Mouse (Mus musculus) left cerebral cortex, postnatal 10 days (tissue): ENCODE results near the gene Kcnq1. TPM values are rescaled to one million over a fixed set of nuclear protein-coding genes. Genes with fewer than 3 reads are reported as not detected.

Source experiments
- DNase-seq, 2 experiments: peaks; one replicate each; pipeline ENCODE4 v3.0.0; 2021 to 2022; ENCODE audit warnings: low spot score in 2 of 2, mixed read lengths in 1 of 2; ENCODE audit errors: extremely low spot score in 1 of 2
- intact Hi-C: fragments of 180-260 bp; cut with DNase I; formaldehyde crosslinking; loops from one replicate; pipeline ENCODE4 v1.15.1; 2025
- total RNA-seq, 2 experiments: library from RNA; stranded (reverse); gene quantifications; 2 replicates each; pipeline ENCODE4 v1.2.3; 2021

The Kcnq1 gene
- total RNA-seq, 2 experiments from 2014 or later = 1.4 to 2.1 TPM

DNA sequence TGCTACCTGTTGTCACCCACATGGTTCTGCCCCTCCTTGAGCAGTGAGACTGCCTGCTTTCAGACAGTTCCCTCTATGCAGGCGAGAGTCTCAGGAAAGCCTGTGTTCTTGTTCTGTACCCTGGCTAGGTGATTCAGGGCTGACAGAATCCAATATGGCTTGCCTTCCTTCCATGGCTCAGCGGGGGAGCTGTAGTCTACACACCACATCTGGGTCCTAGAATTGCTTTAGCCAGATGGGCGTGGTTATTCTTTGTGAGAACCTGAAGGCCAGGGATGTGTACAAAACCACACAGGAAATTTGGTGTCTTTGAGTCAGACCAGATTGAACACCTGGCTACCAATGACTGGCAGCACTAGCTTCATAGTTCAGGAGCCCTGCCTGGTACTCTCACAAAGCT lies 13.7 kb downstream of the Kcnq1 start:
- no peak for DNase-seq
- intact Hi-C loops = no loop called here

GRCm38 (mm10) chr7:143122191-143122590 lies 16.0 kb downstream of the Kcnq1 start:
- DNase-seq = no peak
- intact Hi-C loops = no loop called here

GRCm38 (mm10) chr7:143123876-143124669 lies 17.9 kb downstream of the Kcnq1 start:
- intact Hi-C loops = no loop called here
- DNase-seq = peak in 1 of 2 experiments; percentile 60

GRCm38 (mm10) chr7:143124902-143125301 lies 18.7 kb downstream of the Kcnq1 start:
- DNase-seq = no peak
- intact Hi-C loops = no loop called here

DNA sequence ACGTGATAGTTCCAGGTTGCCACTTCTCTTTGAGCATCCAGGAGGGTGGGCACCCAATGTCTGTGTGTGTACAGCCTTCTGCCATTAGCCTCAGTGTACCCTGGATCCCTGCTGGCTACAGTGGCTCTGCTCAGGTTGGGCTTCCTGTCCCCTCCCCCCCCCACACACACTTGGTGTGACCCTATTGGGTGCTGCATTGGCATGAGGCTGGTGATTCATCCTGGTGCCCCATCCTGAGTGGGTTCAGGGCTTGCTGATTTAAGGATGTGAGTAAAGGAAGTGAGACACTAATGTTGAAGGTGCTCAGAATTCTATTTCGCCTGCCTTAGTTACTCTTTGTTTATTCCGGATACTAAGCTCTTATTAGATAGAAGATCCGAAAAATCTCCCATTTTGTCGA lies 26.7 kb downstream of the Kcnq1 start:
- no peak for DNase-seq
- intact Hi-C loops = no loop called here

DNA sequence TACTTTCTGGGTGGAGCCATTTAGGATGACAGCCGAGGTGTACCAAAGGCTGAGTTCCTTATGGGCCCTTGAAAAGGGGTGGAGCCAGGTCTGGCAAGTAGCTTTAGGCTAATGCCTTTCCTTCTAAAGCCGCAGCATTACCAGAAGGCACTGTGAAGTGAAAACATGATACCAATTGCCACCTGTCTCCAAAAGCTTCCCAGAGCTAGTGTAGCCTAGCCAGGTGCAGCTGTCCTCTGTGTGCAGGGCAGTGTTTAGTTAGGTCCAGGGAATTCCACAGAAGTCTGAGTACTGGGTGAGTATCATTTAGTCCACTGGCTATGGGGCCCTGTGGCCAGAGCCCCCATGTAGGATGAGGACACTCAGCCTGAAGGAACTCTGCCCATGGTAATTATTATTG lies 30.0 kb downstream of the Kcnq1 start:
- no peak for DNase-seq
- intact Hi-C loops = loop anchor here (5.0 kb wide), 1 partner anchor 244 kb away; no protein-coding TSS in a partner anchor

DNA sequence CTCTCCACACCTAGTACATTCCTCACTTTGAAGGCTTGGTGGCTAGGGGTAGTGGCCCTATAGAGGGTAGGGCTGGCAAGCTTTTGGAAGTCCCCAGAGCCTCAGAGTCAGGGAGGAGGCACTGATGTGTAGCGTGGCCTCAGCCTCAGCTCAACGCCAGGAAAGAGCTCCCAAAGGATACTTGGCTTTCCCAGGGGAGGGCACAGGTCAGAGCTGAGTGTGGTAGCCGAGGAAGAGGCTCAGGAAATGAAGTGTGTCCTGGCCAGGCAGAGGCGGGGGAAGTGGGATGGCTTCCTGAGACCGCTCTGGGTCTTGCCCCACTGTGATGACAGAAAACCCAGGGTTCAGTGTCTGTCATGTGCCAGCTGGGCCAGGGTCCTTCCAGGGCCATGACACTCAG lies 30.4 kb downstream of the Kcnq1 start:
- intact Hi-C loops = loop anchor here (5.0 kb wide), 1 partner anchor 244 kb away; no protein-coding TSS in a partner anchor

DNA sequence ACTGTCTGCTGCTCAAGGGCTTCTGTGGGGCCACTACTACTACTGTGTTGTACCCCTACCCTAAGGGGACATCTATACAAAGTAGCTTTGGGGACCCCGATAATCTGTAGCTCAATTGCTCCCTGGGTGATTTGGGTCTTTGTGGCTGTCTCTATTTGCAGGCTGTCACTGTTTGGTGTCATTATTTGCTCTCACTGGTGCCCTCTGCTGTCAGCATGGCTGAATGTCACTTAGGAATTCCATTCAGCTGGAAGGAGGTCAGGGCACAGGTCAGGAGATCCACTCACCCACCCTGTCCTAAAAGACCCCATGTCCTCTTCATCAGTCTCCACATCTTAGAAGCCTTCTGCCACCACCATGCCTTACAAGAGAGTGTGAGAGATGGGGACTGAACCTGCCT lies 32.6 kb downstream of the Kcnq1 start:
- intact Hi-C loops = loop anchor here (5.0 kb wide), 1 partner anchor 246 kb away; no protein-coding TSS in a partner anchor

More for the DNA sequence above, 30.4 kb downstream of the Kcnq1 start:
- peak in 1 of 2 experiments; percentile 47 for DNase-seq

DNA sequence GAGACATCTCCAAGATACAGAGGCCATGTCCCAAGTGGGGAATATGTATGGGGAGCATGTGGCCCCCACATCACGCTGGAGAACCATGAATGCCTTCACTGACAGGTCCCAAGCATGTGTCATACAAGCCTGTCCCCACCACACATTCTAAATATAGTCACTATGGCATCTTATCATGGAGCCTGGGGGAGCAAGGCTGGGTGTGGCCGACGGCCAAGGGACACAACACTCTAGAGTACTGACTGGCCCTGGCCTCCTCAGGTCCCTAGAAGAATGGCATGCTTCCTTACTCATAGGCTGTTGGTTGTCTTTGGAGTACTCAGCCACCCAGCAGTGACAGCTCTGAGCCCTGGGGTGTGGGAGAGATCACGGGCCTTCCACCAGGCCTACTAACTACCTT lies 33.8 kb downstream of the Kcnq1 start:
- DNase-seq = no peak
- intact Hi-C loops = loop anchor here (5.0 kb wide), 1 partner anchor 248 kb away; no protein-coding TSS in a partner anchor

More for the DNA sequence above, 32.6 kb downstream of the Kcnq1 start:
- DNase-seq = peak in 1 of 2 experiments; percentile 54

- intact Hi-C loops = no loop called here
- no peak for DNase-seq
These were observed 36.5 kb downstream of the Kcnq1 start for GRCm38 (mm10) chr7:143142680-143143079.

GRCm38 (mm10) chr7:143147015-143147414 lies 40.9 kb downstream of the Kcnq1 start:
- intact Hi-C loops = no loop called here
- no peak for DNase-seq

GRCm38 (mm10) chr7:143151171-143151570 lies 45.0 kb downstream of the Kcnq1 start:
- DNase-seq = no peak
- intact Hi-C loops = loop anchor here (5.0 to 10.0 kb wide), 2 partner anchors 254 to 614 kb away; partner anchors contain the start of gene Mrgprg

DNA sequence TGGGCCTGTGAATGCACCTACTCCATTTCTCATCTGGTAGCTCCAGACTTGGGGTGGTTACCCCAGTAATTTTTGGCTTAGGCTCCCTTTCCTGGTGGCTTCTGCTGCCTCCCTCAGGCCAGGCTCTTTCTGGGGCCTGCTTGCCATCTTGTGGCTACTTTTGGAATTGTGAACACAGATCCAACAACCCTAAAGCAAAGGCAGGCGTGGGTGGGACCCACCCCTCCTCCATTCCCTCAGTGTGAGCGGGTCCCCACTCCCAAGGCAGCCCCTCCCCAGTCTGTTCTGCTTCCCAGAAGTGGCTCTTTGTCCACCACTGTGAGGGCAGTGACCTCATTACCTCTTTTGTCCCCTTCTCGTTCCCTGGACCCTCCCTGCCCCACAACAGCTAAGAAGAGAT lies 46.2 kb downstream of the Kcnq1 start:
- peak; percentile 3 to 45 for DNase-seq
- intact Hi-C loops = loop anchor here (5.0 to 10.0 kb wide), 2 partner anchors 255 to 612 kb away; partner anchors contain the start of gene Mrgprg

DNA sequence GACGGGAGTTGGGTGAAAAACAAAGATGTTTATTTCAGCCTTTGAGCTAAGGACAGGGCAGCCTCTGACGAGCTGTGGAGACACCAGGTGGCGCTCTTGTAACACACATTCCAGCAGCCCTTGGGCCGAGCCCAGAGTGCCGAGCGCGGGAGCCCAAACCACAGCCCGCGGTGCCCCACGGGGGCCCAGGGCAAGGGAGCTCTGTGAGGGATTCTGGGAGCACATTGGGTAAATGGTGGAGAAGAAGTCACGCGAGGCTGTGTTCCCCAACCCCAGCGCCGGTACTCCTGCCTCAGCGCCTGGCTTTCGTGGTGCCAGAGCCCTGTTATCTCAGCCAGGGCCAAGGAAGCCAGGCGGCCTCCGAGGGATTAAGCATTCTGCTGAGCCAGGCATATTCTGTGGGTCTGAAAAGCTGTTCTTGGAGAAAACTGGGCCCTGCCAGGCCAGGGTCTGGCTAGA lies 47.8 kb downstream of the Kcnq1 start:
- peak; percentile 74 to 89 for DNase-seq
- intact Hi-C loops = loop anchor here (1.0 to 10.0 kb wide), 3 partner anchors 257 to 611 kb away; partner anchors contain the start of gene Mrgprg

- peak in 1 of 2 experiments; percentile 53 for DNase-seq
- intact Hi-C loops = loop anchor here (1.0 to 10.0 kb wide), 3 partner anchors 257 to 610 kb away; partner anchors contain the start of gene Mrgprg
These were observed 48.3 kb downstream of the Kcnq1 start for GRCm38 (mm10) chr7:143154458-143154871.

DNA sequence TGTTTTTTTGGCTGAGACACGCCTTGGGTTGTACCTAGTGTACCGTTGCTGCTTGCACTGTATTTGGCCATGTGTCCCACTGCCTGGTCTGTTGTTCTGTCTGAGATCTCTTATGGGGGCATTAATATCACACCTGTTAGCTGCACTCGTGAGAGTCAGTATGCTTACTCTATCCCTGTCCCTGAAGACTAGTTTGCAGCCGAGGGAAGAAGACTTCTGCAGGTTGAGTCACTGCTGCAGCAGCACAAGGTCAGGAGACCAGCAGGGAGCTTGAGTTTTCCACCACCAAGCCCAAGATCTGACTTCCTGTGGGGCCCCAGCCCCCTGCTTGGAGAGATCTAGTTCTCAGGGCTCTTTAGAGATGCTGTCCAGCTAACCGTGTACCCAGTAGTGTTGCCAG lies 49.1 kb downstream of the Kcnq1 start:
- no peak for DNase-seq
- intact Hi-C loops = loop anchor here (10.0 kb wide), 1 partner anchor 610 kb away; the partner anchor contains the start of gene Mrgprg

GRCm38 (mm10) chr7:143158690-143159425 lies 52.7 kb downstream of the Kcnq1 start:
- intact Hi-C loops = loop anchor here (10.0 kb wide), 1 partner anchor 606 kb away; the partner anchor contains the start of gene Mrgprg
- no peak for DNase-seq

DNA sequence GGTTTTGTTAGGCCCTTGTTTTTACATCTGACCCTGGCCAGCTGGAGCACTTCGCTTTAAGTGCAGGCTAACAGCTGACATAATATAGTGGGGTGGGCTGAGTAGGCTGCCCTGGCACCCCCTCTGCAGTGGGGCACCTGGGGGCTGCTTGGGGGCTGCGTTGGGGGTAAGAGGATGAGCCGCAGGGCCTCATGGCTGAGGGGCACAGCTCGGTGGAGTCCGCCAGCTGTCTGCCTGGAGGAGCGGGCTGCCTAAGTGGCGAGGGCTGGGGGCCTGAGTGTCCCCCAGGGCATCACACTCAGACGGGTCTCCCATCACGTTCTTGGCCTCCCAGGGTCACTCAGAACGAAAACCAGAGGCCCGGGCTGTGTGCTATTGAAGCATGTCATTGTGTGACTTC lies 53.3 kb downstream of the Kcnq1 start:
- intact Hi-C loops = loop anchor here (10.0 kb wide), 1 partner anchor 605 kb away; the partner anchor contains the start of gene Mrgprg
- DNase-seq = no peak

DNA sequence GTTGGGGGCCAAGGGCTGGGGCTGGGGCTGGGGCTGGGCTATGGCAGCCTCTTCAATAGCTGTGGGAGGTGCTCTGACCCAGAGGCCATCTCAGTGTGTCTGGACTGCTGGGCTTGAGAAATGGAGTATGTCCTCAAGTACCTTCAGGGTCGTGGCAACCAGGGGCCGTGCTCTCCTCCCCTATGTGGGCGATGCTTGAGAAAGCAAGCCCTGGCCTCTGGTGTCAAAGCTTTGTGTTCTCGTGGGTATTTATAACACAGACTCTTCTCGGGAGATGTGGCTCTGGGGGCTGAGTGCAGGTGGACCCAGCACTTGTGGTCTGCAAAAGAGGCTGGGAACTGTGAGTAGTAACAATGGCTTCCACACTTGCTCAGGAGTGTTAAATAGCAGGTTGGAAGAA lies 53.9 kb downstream of the Kcnq1 start:
- DNase-seq = no peak
- intact Hi-C loops = no loop called here
